ENCODE assay signal across 15 mouse cellular contexts in the genomic region with DNA sequence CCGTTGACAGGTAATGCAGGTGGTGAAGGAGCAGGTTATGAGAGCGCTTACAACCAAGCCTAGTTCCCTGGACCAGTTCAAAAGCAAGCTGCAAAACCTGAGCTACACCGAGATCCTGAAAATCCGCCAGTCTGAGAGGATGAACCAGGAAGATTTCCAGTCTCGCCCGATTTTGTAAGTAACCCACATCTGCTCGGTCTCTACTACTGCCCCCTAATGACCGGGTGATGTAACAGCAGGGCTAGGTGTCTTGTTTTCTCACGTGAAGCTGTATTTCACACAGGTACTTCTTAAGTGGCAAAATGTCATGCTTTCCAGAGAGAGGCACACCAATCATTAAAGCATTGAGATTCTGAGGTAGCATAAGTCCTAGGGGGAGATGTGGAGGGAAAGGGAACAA.
DNase-seq lines count a peak whose midpoint lies in the region; TF ChIP-seq lines count a peak whose summit lies in the region.
"Had no signal": no experiment of that assay in that cellular context is flagged by ENCODE, and none has a peak within 500 bp of the region (broad histone marks: within the 10 kb centered on the region; RNA-seq: fewer than 3 reads in every experiment).

No protein-coding gene starts in this region.

- 90% methylated on average over 9 of the region's 9 CpGs for whole genome bisulfite sequencing in cerebellum, adult 2 months
- WGBS in lung, adult 2 months, result 85% methylated on average over 9 of the region's 9 CpGs

- no peak overlapping the region for H3K4me3 ChIP-seq in cerebellum, adult 2 months (replicated peaks; ENCODE audit: insufficient read depth, low read depth, low read length)
- no peak overlapping the region for H3K4me3 ChIP-seq in lung, adult 2 months (replicated peaks; ENCODE audit: extremely low read depth, low read depth, low read length)
- H3K4me3 ChIP-seq in bone marrow macrophage, adult 2 months (ENCODE audit: insufficient read depth, low read length), result no peak overlapping the region
- H3K4me3 ChIP-seq: embryonic facial prominence, embryonic 15.5 days; heart, embryonic 12.5 days had no signal

- peak in 1 of 2 experiments; percentile 9 for DNase-seq in cerebellum, adult 2 months
- DNase-seq in cerebellum, postnatal 4 days (ENCODE audit: low spot score in 2 of 2), result no peak
- DNase-seq in lung, adult 2 months, result no peak
- DNase-seq in lung, postnatal 10 days, result no peak
- DNase-seq in thymus, postnatal 36 days, result peak; percentile 5 to 8
- no peak for DNase-seq in layer of hippocampus, adult 11-12 months (ENCODE audit: low spot score)
- DNase-seq in left cerebral cortex, adult 8-10 months (ENCODE audit: low spot score in 2 of 2), result no peak
- DNase-seq: adrenal gland, adult 8-10 months; cerebellum, adult 9-10 months; kidney, postnatal 4 days; right cerebral cortex, adult 18-20 months had no signal

- no peaks in the 10 kb centered on the region for H3K27me3 ChIP-seq in cerebellum, adult 2 months (ENCODE audit: control insufficient read depth, insufficient read depth, low read length)
- H3K27me3 ChIP-seq: embryonic facial prominence, embryonic 15.5 days; heart, embryonic 12.5 days had no signal

- H3K4me1 ChIP-seq in cerebellum, adult 2 months (ENCODE audit: control insufficient read depth, insufficient read depth, low read length), result peaks cover 5% of the 10 kb centered on the region; the same call in 1 of the 2 replicates
- no peaks in the 10 kb centered on the region for H3K4me1 ChIP-seq in lung, adult 2 months (ENCODE audit: control insufficient read depth, insufficient read depth, low read length)
- peaks cover 7% of the 10 kb centered on the region for H3K4me1 ChIP-seq in bone marrow macrophage, adult 2 months (ENCODE audit: control insufficient read depth, insufficient read depth, low read length)
- H3K4me1 ChIP-seq: embryonic facial prominence, embryonic 15.5 days; heart, embryonic 12.5 days had no signal

- TF ChIP-seq POLR2A in cerebellum, adult 2 months (IDR thresholded peaks at IDR 0.05; ENCODE audit: borderline replicate concordance, insufficient read depth, low read length), result no peak
- no peak for TF ChIP-seq POLR2A in lung, adult 2 months (IDR thresholded peaks at IDR 0.05; ENCODE audit: borderline replicate concordance, extremely low read depth, low read depth, low read length)
- no peak for TF ChIP-seq POLR2A in bone marrow macrophage, adult 2 months (IDR thresholded peaks at IDR 0.05; ENCODE audit: borderline replicate concordance, low read depth, low read length)

- no peak overlapping the region for H3K27ac ChIP-seq in cerebellum, adult 2 months (ENCODE audit: insufficient read depth, low read length)
- no peak overlapping the region for H3K27ac ChIP-seq in bone marrow macrophage, adult 2 months (ENCODE audit: insufficient read depth, low read depth, low read length)
- H3K27ac ChIP-seq: embryonic facial prominence, embryonic 15.5 days; hindbrain, embryonic 14.5 days had no signal

- TF ChIP-seq CTCF in cerebellum, adult 2 months (IDR thresholded peaks at IDR 0.05; ENCODE audit: borderline replicate concordance, insufficient read depth, low read depth, low read length), result peak; percentile 37; the same call in 1 of the 2 replicates
- TF ChIP-seq CTCF in lung, adult 2 months (IDR thresholded peaks at IDR 0.05; ENCODE audit: insufficient read depth, low read length), result 0 out of 2 replicates have a peak, but pooled peaks have one; percentile 22
- peak; percentile 59 for TF ChIP-seq CTCF in bone marrow macrophage, adult 2 months (IDR thresholded peaks at IDR 0.05; ENCODE audit: low read depth, low read length)

Comparison
In these comparisons a context has a peak if more than half of its experiments do, and no peak if none do; other contexts are left out.
1. DNase-seq: peak in thymus, postnatal 36 days (2 of 2); none in cerebellum, postnatal 4 days (0 of 2), lung, adult 2 months (single experiment), lung, postnatal 10 days (single experiment), layer of hippocampus, adult 11-12 months (single experiment) and left cerebral cortex, adult 8-10 months (0 of 2).
2. Peak in every context shown above with its lines, with median percentiles within 50 percentile points of each other: CTCF ChIP-seq.